Mouse (Mus musculus) layer of hippocampus, postnatal 10 days (tissue): Measurements from ENCODE around the gene Tlk1. TPM values are rescaled to one million over a fixed set of nuclear protein-coding genes. Genes with fewer than 3 reads are reported as not detected.

Experiments
- DNase-seq, 2 experiments: peaks; one replicate each; pipeline ENCODE4 v3.0.0; 2021; ENCODE audit warnings: low spot score in 2 of 2
- total RNA-seq, 2 experiments: library from RNA; stranded (reverse); gene quantifications; 2 replicates each; pipeline ENCODE4 v1.2.3; 2021

Gene Tlk1
- total RNA-seq, 2 experiments from 2014 or later, result 61.8 to 63.8 TPM

DNA sequence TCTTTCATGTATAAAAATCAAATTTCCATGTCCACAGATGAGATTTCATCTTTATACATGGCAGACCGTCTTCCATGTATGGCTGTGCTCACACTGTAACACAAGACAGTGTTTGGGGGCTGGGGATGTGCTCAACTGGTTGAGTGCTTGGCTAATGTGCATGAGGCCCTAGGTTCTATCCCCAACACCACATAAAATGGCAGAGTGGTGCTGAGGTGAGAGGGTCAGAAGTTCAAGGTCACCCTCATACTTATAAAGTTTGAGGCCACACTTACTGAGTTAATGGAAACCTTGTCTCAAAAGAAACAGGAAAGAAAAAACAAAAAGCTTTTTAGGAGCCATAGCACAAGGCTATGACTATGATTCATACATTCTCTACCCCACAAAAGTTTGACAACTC, 25.1 kb downstream of the Tlk1 start:
- DNase-seq, result no peak

DNA sequence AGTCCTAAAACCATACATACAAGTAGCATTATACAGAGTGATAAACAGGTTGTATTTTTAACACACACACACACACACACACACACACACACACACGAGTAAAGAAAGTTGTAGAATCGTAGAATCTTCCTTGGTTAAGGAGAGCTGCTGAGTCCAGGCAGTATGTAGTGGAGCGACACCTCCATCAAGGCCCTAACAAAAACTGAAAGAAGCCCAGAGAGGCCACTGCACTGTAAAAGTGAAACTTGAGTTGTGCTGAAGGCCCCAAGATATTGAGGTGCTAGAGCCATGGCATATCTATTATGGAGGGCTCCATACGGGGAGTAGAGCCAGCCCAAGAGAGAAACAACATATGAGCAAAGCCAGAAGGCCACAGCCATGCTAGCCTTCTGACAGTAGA, 32.3 kb downstream of the Tlk1 start:
- DNase-seq, result no peak

DNA sequence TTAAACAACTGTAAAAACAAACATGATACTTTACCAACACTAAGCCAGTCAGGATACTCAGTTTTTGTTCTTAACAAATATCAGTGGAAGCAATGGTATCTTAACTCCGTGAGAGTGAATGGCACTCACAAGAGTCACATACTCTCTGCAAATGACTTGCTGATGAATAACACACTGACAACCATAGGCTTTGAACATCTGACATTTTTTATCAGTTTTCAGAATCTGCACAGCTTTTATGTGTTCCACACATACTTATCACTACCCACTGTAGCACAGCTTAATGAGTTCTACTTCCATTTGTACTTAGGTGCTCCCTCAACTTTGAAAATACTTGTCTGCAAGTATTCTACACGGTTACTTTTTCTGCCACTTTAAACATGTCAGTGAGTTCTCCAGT, 35.3 kb downstream of the Tlk1 start:
- no peak for DNase-seq

DNA sequence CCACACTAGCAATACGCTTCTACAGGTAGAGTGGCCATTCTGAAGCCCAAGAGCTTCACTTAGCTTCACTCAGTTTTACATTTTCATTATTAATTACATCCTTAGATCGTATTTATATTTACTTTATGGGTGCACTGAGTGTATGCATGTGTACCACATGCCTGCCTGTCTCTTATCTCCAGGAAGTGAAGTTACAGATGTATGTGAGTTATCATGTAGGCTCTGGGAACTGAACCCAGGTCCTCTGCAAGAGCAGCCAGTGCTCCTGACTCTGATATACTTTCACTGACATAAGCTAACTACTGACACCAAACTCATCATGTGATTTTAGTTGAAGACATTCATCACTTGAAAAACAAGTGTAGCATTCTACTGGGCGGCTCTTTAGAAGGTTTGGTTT, 36.2 kb downstream of the Tlk1 start:
- no peak for DNase-seq

DNA sequence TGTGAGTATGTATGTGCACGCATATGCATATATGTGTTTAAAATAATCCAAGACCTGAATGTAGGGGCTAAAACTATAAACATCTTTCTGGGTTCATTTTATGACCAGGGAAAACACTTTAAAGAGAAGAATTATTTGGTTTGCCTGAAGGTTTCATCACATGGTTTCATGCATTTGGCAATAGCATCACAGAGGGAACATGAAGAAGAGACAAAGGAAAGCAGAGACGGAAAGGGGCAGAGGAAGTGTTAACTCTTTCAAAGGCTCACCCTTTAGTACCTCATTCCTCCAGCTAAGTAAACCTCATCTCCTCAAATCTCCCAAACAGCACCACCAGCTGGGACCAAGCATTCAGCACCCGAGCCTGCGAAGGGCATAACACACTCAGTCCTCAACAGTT, 41.1 kb downstream of the Tlk1 start:
- DNase-seq, result no peak

DNA sequence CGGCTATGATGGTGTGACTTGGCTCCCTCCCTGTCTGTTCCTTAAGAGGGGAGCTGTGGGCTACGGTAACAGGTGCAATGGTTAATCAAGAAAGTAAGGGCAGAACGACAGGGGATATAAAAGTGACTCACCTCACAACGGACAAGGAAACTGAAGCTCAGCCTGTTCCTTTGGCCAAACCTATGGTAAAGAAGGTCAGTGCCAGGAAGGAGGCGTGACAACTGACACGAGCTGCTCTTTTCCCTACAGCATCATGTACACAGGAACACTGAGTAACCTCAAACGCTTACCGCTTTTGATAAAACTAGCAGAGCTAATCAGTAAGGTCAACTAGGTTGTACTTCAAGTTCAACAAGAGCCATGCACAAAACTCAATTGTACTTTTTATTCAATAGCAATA, 42.0 kb downstream of the Tlk1 start:
- DNase-seq, result no peak

DNA sequence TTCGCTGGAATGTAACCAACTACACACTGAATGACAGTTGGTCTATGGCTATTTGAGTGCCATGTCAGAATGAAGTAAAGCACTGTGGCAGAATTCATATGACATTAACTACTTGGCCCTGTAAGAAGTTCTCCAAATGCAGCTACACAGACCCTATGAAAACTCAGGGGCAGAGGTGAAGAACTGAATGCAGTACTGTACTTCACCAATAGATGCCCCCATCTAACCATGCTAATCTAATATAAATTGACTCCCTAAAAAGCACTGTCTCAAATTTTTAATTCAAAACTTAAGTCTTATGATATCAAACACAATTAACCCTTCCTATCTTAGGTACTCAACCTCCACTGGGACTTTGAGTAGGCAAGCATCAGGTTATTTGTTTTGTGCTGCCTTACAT, 45.9 kb downstream of the Tlk1 start:
- peak in 1 of 2 experiments; percentile 34 for DNase-seq

DNA sequence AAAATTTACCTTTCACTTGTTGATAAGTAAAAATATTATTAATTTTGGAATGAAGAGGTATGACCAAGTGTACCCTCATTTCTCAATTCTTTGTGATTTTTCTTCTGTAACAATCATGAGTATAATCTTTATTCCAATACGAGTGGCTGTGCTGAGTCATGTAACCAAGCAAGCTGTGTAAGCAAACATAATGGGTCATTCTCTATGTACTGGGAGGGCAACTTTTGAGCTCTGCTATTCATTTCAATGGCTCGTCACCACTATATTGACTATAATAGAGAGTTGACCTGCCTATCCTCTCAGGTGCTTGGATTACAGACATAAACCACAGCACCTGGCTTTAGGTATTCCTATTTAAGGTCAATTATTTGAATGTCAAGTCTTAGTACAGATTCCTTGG, 48.8 kb downstream of the Tlk1 start:
- no peak for DNase-seq

DNA sequence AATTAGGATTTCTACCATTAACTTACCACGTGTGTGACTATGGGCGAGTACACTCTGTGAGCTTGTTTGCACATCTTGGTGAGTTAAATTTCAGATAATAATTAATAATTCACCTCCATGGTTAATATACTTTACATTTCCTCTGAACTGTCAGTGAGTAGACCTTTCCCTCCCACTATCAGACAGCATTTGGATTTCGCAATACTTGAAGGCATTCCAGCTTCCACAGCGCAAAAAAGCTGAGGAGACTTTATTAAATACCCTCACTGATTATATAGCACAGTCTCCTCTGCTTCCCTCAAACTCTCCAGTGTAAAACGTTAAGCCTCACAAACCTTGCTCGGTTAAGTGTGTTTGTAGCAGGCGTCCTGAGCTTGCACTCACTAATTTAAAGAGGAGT, 60.8 kb downstream of the Tlk1 start:
- DNase-seq, result no peak

DNA sequence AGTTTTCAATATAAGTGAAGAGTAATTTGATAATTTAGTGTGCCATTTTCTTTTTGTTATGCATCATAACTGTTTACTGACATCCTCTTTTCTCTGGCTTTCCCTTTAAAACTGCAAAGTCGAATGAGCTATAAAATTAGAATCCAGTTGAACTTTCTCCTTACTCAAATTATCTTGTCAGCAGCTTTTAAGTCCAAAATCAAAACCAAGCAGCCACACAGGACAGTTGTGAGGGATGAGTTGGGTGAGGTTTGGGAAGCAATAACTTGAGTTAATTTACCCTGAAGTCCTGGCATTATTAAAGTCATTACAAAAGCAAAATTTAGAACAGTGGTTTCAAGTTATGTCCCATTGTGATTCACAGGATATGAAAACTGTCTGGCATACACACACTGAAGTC, 62.8 kb downstream of the Tlk1 start:
- DNase-seq, result no peak

DNA sequence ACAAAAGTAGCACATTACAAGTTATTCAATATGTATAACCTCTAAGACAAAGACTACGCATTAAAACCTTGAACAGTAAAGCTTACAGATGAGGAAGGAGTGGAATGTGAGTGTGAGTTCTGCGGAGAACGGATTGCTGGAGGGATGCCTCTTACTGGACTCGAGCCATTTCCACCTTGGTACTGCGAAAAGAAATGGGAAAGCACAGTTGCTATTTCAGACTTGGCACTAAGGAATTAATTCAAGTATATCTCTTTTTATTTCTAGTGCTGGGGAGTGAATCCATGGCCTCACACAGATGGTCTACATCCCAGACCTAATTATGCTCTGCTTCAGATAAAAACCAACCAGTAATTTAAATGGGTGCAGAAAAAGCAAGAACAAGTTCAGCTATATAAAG, 73.4 kb downstream of the Tlk1 start:
- no peak for DNase-seq

DNA sequence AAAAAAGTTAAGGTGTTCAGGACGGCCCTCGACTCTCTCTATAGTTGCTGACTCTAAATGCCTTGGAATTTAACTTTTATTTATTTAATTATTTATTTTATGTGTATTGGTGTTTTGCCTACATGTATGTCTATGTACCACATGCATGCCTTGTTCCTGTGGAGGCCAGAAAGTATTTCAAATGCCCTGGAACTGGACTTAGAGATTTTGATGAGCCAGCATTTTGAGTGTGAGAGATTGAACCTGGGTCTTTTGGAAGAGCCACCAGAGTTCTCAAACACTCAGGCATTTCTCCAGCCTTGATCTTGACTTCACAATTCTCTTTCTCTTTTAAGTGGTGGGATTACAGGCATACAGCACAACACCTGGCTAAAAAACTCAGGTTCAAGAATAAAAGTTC, 73.9 kb downstream of the Tlk1 start:
- no peak for DNase-seq

DNA sequence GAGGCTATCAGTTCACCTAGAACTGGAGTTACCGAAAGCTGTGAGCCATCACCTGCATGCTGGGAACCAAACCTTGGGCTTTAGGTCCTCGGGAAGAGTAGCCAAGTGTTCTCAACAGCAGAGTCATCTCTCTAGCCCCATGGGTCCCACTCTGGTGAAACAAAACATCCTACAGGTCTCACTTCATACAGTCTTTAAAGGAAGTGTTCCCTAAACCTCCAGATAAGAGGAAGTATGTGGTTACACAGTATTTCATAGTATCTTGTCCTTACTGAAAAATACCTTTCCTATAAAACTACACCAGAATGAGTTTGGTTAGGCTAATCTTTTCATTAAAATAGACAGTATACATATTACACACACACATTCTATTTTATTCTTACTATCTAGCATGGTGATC, 82.9 kb downstream of the Tlk1 start:
- DNase-seq, result no peak

DNA sequence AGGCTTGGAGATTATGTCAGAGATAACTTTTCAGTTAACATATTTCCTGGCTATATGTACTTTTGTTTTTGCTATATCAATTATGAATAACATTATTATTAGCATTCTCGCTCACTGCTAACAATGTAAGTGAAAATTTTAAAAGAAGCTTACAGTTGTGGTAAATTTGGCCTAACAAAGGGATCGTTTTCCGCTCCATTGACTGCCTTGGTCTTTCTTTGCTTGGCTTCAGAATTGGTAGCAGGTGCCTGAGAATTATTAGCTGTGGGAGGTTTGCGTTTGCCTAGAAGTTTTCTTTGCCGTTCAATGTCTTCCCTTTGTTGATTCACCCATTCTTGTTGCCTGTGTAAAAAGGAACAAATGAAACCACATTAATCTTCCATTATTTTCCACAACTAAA, 83.6 kb downstream of the Tlk1 start:
- no peak for DNase-seq

DNA sequence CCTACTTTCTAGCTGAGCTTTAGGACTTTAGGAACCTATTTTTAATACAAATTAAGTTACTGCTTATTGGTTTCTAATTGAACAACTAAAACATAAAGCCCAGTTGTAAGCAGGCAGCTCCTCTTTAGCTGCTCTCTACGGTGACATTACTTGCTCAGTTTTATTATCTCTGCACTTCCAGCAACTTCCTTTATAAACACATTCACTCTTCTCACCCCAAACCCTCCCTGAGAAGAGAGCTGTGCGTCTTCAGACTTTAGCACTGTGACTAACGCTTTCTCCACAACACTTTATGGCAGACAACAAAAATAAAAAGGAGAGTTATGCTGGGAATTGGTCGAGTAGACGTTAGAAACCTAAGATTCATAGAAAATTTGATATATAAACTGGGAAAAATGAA, 89.5 kb downstream of the Tlk1 start:
- no peak for DNase-seq

DNA sequence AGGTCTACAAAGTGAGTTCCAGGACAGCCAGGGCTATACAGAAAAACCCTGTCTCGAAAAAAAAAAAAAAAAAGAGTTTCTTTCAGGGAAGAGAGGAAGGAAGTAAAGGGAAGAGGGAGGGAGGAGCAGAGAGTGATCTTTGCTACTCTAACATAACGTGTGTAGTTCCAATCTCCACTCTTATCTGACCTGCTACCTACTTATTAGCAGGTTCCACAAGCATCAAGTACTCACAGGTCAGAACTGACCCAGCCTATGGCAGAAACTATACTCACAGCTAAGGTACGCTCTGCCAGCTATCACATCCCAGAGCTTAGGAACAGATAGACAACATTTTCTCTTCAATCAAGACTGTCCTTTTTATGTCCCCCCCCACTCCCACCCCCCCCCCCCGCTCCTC, 90.0 kb downstream of the Tlk1 start:
- DNase-seq, result no peak

DNA sequence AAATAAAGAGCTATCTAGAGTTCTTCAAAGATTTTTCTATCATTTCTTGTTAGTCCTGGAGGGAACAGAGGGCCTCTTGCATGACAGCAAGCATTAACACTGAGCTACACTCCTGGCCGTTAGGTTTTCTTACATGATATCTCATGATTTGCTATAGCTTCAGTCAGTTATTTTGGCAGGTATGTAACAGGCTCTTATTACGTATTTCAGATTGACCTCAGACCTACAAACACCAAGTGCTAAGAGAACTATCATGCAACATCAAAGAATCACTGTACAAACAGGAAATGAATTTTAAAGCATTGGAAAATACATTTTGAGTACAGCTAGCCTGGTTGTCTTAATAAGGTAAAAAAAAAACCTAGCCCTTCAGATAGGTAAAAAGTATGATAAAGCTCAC, 98.4 kb downstream of the Tlk1 start:
- no peak for DNase-seq

DNA sequence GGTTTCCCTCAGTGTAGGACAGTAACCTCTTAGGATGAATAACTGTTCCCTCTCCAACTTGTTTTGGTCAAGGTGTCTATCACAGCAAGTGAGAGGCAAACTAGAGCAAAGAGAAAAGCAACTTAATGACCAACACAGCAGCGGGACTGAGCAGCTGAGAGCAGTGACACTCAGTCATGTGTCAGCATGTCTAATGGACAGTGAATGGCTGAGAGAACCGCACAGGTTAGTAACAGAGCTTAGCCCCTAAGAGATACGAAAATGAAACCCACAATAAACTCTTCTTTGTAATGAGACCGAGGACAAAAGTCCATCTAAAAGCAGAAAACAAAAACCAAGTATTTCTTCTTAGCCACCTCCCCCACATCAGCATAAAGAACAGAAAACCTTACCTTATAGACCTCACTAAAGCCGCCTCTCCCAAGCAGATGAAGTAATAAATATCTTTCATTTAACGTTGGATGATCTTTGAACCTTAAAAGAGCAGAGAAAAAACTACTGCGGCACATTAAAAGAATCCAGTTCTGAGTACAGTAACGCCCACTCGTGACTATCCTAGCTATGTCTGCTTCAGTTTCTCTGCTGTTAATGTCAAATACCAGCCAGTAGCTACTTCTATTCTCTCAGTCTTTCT, 101.8 kb downstream of the Tlk1 start:
- no peak for DNase-seq

DNA sequence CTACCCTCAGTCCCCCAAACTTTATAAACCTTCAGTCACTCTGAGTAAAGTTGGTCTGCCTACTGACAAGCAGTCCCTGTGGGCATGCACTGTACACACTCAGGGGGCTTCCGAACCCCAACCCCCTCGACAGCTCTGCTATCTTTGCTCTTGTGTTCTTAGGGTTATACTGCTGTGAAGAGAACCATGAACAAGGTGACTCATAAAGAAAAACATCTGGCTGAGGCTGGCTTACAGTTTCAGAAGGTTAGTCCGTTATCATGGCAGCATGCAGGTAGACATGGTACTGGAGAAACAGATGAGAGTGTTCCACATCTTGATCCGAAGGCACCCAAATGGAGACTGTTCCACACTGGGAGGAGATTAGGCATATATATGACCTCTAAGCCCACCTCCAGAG, 114.7 kb downstream of the Tlk1 start:
- no peak for DNase-seq

DNA sequence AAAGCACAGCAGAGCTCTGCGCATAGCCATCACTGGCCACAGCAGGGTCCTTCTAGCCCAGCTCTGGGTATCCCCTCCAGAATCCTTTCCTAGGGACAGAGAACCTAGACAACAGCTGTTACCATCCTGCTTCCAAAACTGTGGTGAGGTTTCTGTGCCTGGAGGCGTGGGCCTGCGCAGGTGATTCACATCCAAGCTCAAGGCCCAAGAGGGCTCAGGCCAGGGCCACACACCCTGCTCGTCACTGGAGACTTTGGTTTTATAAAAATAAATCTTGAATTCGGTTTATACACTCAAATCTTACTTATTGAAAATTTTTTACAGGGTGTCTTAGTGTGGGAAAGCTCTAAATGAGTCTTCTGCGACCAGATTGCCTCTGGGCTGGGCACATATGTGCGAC, 115.3 kb downstream of the Tlk1 start:
- DNase-seq, result no peak

DNA sequence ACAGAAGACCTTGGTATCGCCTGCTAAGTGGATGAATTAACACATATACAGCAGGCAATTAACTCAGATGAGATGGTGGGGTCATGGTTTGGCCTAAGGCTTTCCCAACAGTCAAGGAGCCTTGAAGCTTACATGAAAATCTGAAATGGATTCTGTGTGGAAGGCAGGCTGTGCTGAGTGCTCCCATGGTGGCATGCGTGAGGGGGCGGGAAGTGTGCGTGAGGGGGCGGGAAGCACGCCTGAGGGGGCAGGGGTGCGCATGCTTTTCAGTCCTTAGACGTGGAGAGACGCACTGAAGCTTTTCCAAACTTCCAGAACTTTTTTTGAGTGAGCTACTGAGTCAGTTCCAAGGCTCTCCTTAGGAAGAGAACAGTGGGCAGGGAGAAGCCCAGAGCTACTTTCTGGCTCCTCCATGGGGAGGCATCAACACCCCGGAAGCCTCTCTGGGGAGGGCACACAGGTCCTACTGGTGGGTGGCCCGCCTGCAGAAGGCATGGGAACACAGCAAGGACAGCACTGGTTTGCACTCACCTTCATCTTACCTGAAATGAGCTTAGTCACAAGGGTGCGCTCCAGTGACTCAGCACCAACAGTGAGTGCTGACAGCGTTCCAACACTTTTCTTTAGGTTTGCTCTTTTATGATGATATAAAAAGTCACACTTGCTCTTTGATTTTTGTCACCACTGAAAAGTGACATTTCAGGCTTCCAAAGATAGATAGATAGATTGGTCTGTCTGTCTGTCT, 116.4 kb downstream of the Tlk1 start:
- DNase-seq, result no peak

DNA sequence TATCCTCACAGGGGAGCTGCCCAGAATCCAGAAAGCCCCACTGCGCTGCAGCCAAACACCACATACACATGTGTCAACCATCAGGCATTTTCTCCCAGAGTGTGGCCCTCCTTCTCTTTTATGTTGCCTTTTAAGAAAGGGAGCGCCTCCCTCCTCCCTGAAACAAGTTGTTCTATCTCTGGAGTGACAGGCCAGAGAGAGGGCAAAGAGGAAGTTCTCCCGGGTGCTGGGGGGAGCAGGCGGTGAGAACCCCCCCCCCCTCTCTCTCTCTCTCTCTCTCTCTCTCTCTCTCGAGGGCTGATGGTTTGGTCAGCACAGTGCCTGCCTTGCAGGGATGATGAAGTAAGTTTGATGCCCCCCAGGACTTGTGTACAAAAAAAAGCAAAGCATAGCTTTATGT, 123.1 kb downstream of the Tlk1 start:
- no peak for DNase-seq

DNA sequence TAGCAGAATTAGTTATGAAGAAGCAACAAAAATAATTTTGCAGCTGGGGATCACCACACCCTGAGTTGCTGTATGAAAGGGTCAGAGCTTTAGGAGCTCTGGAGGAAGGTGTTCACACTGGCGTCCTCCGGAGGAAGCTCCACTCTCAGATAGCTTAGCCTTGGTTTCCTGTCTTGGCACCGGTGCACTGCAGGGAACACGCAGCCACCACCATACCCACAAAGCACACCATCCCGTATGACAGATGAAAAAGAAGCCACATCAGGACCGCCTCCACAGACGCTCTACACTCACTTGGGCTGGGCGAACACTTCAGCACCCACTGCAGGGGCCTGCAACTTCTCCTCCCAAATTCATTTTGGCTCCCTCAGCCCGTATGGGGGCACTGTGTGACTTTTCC, 124.0 kb downstream of the Tlk1 start:
- DNase-seq, result no peak
